ENCODE assay signal across 22 mouse cellular contexts in the genomic region with DNA sequence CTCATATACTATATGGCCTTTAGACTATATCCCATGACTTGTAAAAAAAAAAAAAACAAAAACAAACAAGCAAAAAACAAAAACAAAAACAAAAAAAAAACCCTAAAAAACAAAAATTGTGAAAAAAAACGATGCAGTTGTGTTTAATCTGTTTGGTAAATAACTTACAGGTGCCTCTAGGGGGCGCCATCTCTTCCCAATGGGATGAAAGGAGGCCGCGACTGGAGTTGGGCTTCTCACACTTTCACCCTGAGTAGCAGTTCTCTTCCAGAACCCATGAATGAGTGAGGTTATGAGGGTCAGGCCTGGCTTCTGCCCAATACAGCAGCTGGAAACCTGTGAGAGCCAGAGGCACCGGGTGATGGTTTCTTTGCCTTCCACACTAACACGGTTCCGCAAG. TPM values are rescaled to one million over a fixed set of nuclear protein-coding genes. Genes with fewer than 3 reads are reported as not detected.
DNase-seq lines count a peak whose midpoint lies in the region; ATAC-seq and TF ChIP-seq lines count a peak whose summit lies in the region.
"Had no signal": no experiment of that assay in that cellular context is flagged by ENCODE, and none has a peak within 500 bp of the region (broad histone marks: within the 10 kb centered on the region; RNA-seq: fewer than 3 reads in every experiment).

No protein-coding gene starts in this region.

- no peak for TF ChIP-seq POLR2A in bone marrow macrophage, adult 2 months (IDR thresholded peaks at IDR 0.05; ENCODE audit: borderline replicate concordance, low read depth, low read length)

- no peak overlapping the region for H3K4me2 ChIP-seq in lung, embryonic 14.5 days
- H3K4me2 ChIP-seq in hindbrain, embryonic 13.5 days: no peak overlapping the region
- H3K4me2 ChIP-seq: forebrain, embryonic 13.5 days; hindbrain, embryonic 14.5 days had no signal

- H3K27ac ChIP-seq in lung, embryonic 14.5 days (ENCODE audit: low read depth): no peak overlapping the region
- H3K27ac ChIP-seq in bone marrow macrophage, adult 2 months (ENCODE audit: insufficient read depth, low read depth, low read length): no peak overlapping the region
- H3K27ac ChIP-seq in hindbrain, embryonic 13.5 days: no peak overlapping the region
- H3K27ac ChIP-seq: forebrain, embryonic 13.5 days; hindbrain, embryonic 14.5 days had no signal

- peak; percentile 82 for DNase-seq in heart, adult 11 months
- no peak for DNase-seq in heart, postnatal 4 days
- peak; percentile 32 for DNase-seq in lung, embryonic 14.5 days
- no peak for DNase-seq in lung, postnatal 4 days
- peak; percentile 59 for DNase-seq in testis, postnatal 14 days (ENCODE audit: low spot score)
- DNase-seq in Muller cell, postnatal 12 days (ENCODE audit: inconsistent ontology term): no peak
- DNase-seq: B cell, adult 2 months; cerebellum, adult 18-20 months; kidney, adult 2 months; kidney, postnatal 36 days; thymus, postnatal 36 days had no signal

- WGBS in lung, embryonic 14.5 days: 55% methylated on average over 7 of the region's 7 CpGs
- 72% methylated on average over 7 of the region's 7 CpGs for WGBS in hindbrain, embryonic 13.5 days

- no peaks in the 10 kb centered on the region for H3K27me3 ChIP-seq in lung, embryonic 14.5 days (ENCODE audit: insufficient read depth, low read length)
- H3K27me3 ChIP-seq in hindbrain, embryonic 13.5 days: no peaks in the 10 kb centered on the region
- H3K27me3 ChIP-seq: forebrain, embryonic 13.5 days had no signal

- no peak overlapping the region for H3K9ac ChIP-seq in lung, embryonic 14.5 days
- no peak overlapping the region for H3K9ac ChIP-seq in hindbrain, embryonic 13.5 days
- H3K9ac ChIP-seq: forebrain, embryonic 13.5 days; hindbrain, embryonic 14.5 days had no signal

- TF ChIP-seq CTCF in lung, embryonic 14.5 days (IDR thresholded peaks at IDR 0.05; ENCODE audit: low read depth): peak; percentile 32
- peak; percentile 45; the same call in 1 of the 2 replicates for TF ChIP-seq CTCF in bone marrow macrophage, adult 2 months (IDR thresholded peaks at IDR 0.05; ENCODE audit: low read depth, low read length)

- no peaks in the 10 kb centered on the region for H3K36me3 ChIP-seq in lung, embryonic 14.5 days (ENCODE audit: insufficient read depth)
- no peaks in the 10 kb centered on the region for H3K36me3 ChIP-seq in hindbrain, embryonic 13.5 days

- no peak for ATAC-seq in lung, embryonic 14.5 days (ENCODE audit: insufficient read depth)
- no peak for ATAC-seq in hindbrain, embryonic 13.5 days (ENCODE audit: low FRiP score)
- ATAC-seq: forebrain, embryonic 13.5 days; midbrain, embryonic 16.5 days had no signal

- no peaks in the 10 kb centered on the region for H3K4me1 ChIP-seq in lung, embryonic 14.5 days (ENCODE audit: insufficient read depth)
- H3K4me1 ChIP-seq in bone marrow macrophage, adult 2 months (ENCODE audit: control insufficient read depth, insufficient read depth, low read length): no peaks in the 10 kb centered on the region
- no peaks in the 10 kb centered on the region for H3K4me1 ChIP-seq in hindbrain, embryonic 13.5 days (replicated peaks)
- H3K4me1 ChIP-seq: forebrain, embryonic 13.5 days had no signal

- no peaks in the 10 kb centered on the region for H3K9me3 ChIP-seq in lung, embryonic 14.5 days (ENCODE audit: low read depth, low read length)
- H3K9me3 ChIP-seq in hindbrain, embryonic 13.5 days: no peaks in the 10 kb centered on the region
- H3K9me3 ChIP-seq: forebrain, embryonic 13.5 days had no signal

- no peak overlapping the region for H3K4me3 ChIP-seq in lung, embryonic 14.5 days (ENCODE audit: low read depth, low read length)
- no peak overlapping the region for H3K4me3 ChIP-seq in bone marrow macrophage, adult 2 months (ENCODE audit: insufficient read depth, low read length)
- no peak overlapping the region for H3K4me3 ChIP-seq in hindbrain, embryonic 13.5 days
- H3K4me3 ChIP-seq: forebrain, embryonic 13.5 days had no signal

RNA-seq across cellular contexts. Expression of a gene that starts 11.9 kb away (rescaled TPM):
- not detected for total RNA-seq in heart, postnatal 4 days (2021)
- not detected in 2 replicates for polyA plus RNA-seq in lung, embryonic 14.5 days (2014; fragmentation: Nextera tagmentation; extraction: Ambion mirVana)
- not detected in 2 replicates for polyA plus RNA-seq in bone marrow macrophage, adult 2 months (2012; ENCODE audit: insufficient read depth, insufficient read length, missing spikeins)
- polyA plus RNA-seq in hindbrain, embryonic 13.5 days (2015; fragmentation: Nextera tagmentation; extraction: Ambion mirVana): not detected in 2 replicates
- total RNA-seq: common myeloid progenitor, adult 5-6 weeks; granulocyte monocyte progenitor cell, adult 5-6 weeks had no signal
- polyA plus RNA-seq: forebrain, embryonic 13.5 days; hindbrain, embryonic 14.5 days; kidney, adult 2 months; limb, embryonic 11.5 days; neural tube, embryonic 11.5 days had no signal

RNA-seq across cellular contexts. Expression of a gene that starts 12.9 kb away (rescaled TPM):
- total RNA-seq in heart, postnatal 4 days (2021): not detected
- polyA plus RNA-seq in lung, embryonic 14.5 days (2014; fragmentation: Nextera tagmentation; extraction: Ambion mirVana): 0.05 TPM in 1 of 2 replicates, not detected in the other
- polyA plus RNA-seq in bone marrow macrophage, adult 2 months (2012; ENCODE audit: insufficient read depth, insufficient read length, missing spikeins): not detected in 2 replicates
- 0.32 and 0.41 TPM in 2 replicates for polyA plus RNA-seq in hindbrain, embryonic 13.5 days (2015; fragmentation: Nextera tagmentation; extraction: Ambion mirVana)
- total RNA-seq: common myeloid progenitor, adult 5-6 weeks; granulocyte monocyte progenitor cell, adult 5-6 weeks had no signal
- polyA plus RNA-seq: heart, embryonic 16.5 days; kidney, adult 2 months; liver, embryonic 16.5 days had no signal

RNA-seq across cellular contexts. Expression of a gene that starts 24.8 kb away (rescaled TPM):
- total RNA-seq in heart, postnatal 4 days (2021): under 1 TPM; 0.17 to 0.32 TPM
- 0.05 TPM in 1 of 2 replicates, not detected in the other for polyA plus RNA-seq in lung, embryonic 14.5 days (2014; fragmentation: Nextera tagmentation; extraction: Ambion mirVana)
- polyA plus RNA-seq in bone marrow macrophage, adult 2 months (2012; ENCODE audit: insufficient read depth, insufficient read length, missing spikeins): not detected in 2 replicates
- not detected in 2 replicates for polyA plus RNA-seq in hindbrain, embryonic 13.5 days (2015; fragmentation: Nextera tagmentation; extraction: Ambion mirVana)
- total RNA-seq: common myeloid progenitor, adult 5-6 weeks; granulocyte monocyte progenitor cell, adult 5-6 weeks had no signal
- polyA plus RNA-seq: forebrain, embryonic 13.5 days; kidney, adult 2 months; midbrain, embryonic 16.5 days had no signal

RNA-seq across cellular contexts. Expression of a gene that starts 42.3 kb away (rescaled TPM):
- 1 to 10 TPM; 1.7 to 1.9 TPM for total RNA-seq in heart, postnatal 4 days (2021)
- 2.4 and 4.2 TPM in 2 replicates for polyA plus RNA-seq in lung, embryonic 14.5 days (2014; fragmentation: Nextera tagmentation; extraction: Ambion mirVana)
- not detected in 2 replicates for polyA plus RNA-seq in bone marrow macrophage, adult 2 months (2012; ENCODE audit: insufficient read depth, insufficient read length, missing spikeins)
- 5.2 and 5.6 TPM in 2 replicates for polyA plus RNA-seq in hindbrain, embryonic 13.5 days (2015; fragmentation: Nextera tagmentation; extraction: Ambion mirVana)
- total RNA-seq: common myeloid progenitor, adult 5-6 weeks; granulocyte monocyte progenitor cell, adult 5-6 weeks had no signal

RNA-seq across cellular contexts. Expression of a gene that starts 49.3 kb away (rescaled TPM):
- not detected for total RNA-seq in heart, postnatal 4 days (2021)
- polyA plus RNA-seq in lung, embryonic 14.5 days (2014; fragmentation: Nextera tagmentation; extraction: Ambion mirVana): not detected in 2 replicates
- not detected in 2 replicates for polyA plus RNA-seq in bone marrow macrophage, adult 2 months (2012; ENCODE audit: insufficient read depth, insufficient read length, missing spikeins)
- polyA plus RNA-seq in hindbrain, embryonic 13.5 days (2015; fragmentation: Nextera tagmentation; extraction: Ambion mirVana): not detected in 2 replicates
- total RNA-seq: common myeloid progenitor, adult 5-6 weeks; granulocyte monocyte progenitor cell, adult 5-6 weeks had no signal
- polyA plus RNA-seq: forebrain, embryonic 13.5 days; heart, embryonic 16.5 days; hindbrain, embryonic 14.5 days; kidney, adult 2 months; limb, embryonic 11.5 days; liver, embryonic 16.5 days; midbrain, embryonic 16.5 days; neural tube, embryonic 11.5 days had no signal

Comparison
In these comparisons a context has a peak if more than half of its experiments do, and no peak if none do; other contexts are left out.
1. DNase-seq: peak in heart, adult 11 months (single experiment), lung, embryonic 14.5 days (single experiment) and testis, postnatal 14 days (single experiment); none in heart, postnatal 4 days (single experiment), lung, postnatal 4 days (0 of 2) and Muller cell, postnatal 12 days (single experiment).